Mouse (Mus musculus): Measurements from ENCODE around the gene Ext2. TPM values are rescaled to one million over a fixed set of nuclear protein-coding genes. Genes with fewer than 3 reads are reported as not detected.

Gene Ext2
- polyA plus RNA-seq, 1 experiment, result 48.8 TPM

GRCm38 (mm10) chr2:93786175-93786574 is 36.2 kb downstream of the Ext2 start:
- no peak for TF ChIP-seq GATA1 (IDR thresholded peaks at IDR 0.05; ENCODE audit: low read length)

GRCm38 (mm10) chr2:93785432-93785798 is 37.0 kb downstream of the Ext2 start:
- no peak for TF ChIP-seq GATA1 (IDR thresholded peaks at IDR 0.05; ENCODE audit: low read length)

GRCm38 (mm10) chr2:93784721-93785431 is 37.5 kb downstream of the Ext2 start:
- TF ChIP-seq GATA1 (IDR thresholded peaks at IDR 0.05; ENCODE audit: low read length), result no peak

GRCm38 (mm10) chr2:93783926-93784539 is 38.3 kb downstream of the Ext2 start:
- TF ChIP-seq GATA1 (IDR thresholded peaks at IDR 0.05; ENCODE audit: low read length), result no peak

- TF ChIP-seq GATA1 (IDR thresholded peaks at IDR 0.05; ENCODE audit: low read length), result no peak
Measured at GRCm38 (mm10) chr2:93782682-93783081, 39.7 kb downstream of the Ext2 start.

- no peak for TF ChIP-seq GATA1 (IDR thresholded peaks at IDR 0.05; ENCODE audit: low read length)
Measured at GRCm38 (mm10) chr2:93782156-93782555, 40.2 kb downstream of the Ext2 start.

- no peak for TF ChIP-seq GATA1 (IDR thresholded peaks at IDR 0.05; ENCODE audit: low read length)
Measured at GRCm38 (mm10) chr2:93780528-93780927, 41.8 kb downstream of the Ext2 start.

- TF ChIP-seq GATA1 (IDR thresholded peaks at IDR 0.05; ENCODE audit: low read length), result no peak
Measured at GRCm38 (mm10) chr2:93779897-93780208, 42.5 kb downstream of the Ext2 start.

GRCm38 (mm10) chr2:93779081-93779896 is 43.1 kb downstream of the Ext2 start:
- no peak for TF ChIP-seq GATA1 (IDR thresholded peaks at IDR 0.05; ENCODE audit: low read length)

- no peak for TF ChIP-seq GATA1 (IDR thresholded peaks at IDR 0.05; ENCODE audit: low read length)
Measured at GRCm38 (mm10) chr2:93778616-93779015, 43.8 kb downstream of the Ext2 start.

- TF ChIP-seq GATA1 (IDR thresholded peaks at IDR 0.05; ENCODE audit: low read length), result no peak
Measured at GRCm38 (mm10) chr2:93777056-93777430, 45.3 kb downstream of the Ext2 start.

GRCm38 (mm10) chr2:93776267-93777055 is 45.9 kb downstream of the Ext2 start:
- no peak for TF ChIP-seq GATA1 (IDR thresholded peaks at IDR 0.05; ENCODE audit: low read length)

GRCm38 (mm10) chr2:93775431-93775830 is 46.9 kb downstream of the Ext2 start:
- no peak for TF ChIP-seq GATA1 (IDR thresholded peaks at IDR 0.05; ENCODE audit: low read length)

GRCm38 (mm10) chr2:93774946-93775345 is 47.4 kb downstream of the Ext2 start:
- TF ChIP-seq GATA1 (IDR thresholded peaks at IDR 0.05; ENCODE audit: low read length), result no peak

- no peak for TF ChIP-seq GATA1 (IDR thresholded peaks at IDR 0.05; ENCODE audit: low read length)
Measured at GRCm38 (mm10) chr2:93772765-93773085, 49.6 kb downstream of the Ext2 start.
